Mouse (Mus musculus): Measurements from ENCODE around the gene Efl1. TPM values are rescaled to one million over a fixed set of nuclear protein-coding genes. Genes with fewer than 3 reads are reported as not detected.

Gene Efl1
- polyA plus RNA-seq, 1 experiment from 2014 or later = 21.0 TPM

- H3K4me1 ChIP-seq (ENCODE audit: control insufficient read depth in 2 of 2, insufficient read depth in 2 of 2, low read length in 2 of 2) = peaks cover 2 to 10% of the 10 kb centered on the region in 2 experiments; a peak in 3 of 4 replicates
- ATAC-seq (ENCODE audit: insufficient number of reproducible peaks, insufficient read depth, low FRiP score, low read depth) = peak; percentile 40; the same call in 1 of the 2 replicates
- H3K27ac ChIP-seq (replicated peaks in 1 of 2; ENCODE audit: control insufficient read depth in 1 of 2, insufficient read depth in 1 of 2, low read depth in 2 of 2, low read length in 2 of 2) = no peak overlapping the region
- no peaks in the 10 kb centered on the region for H3K27me3 ChIP-seq (ENCODE audit: control insufficient read depth, insufficient read depth, low read length)
- 18% methylated on average over 6 of the region's 6 CpGs for WGBS
- peak overlapping the region; percentile 72 for H3K4me2 ChIP-seq (ENCODE audit: low read length)
- H3K9me3 ChIP-seq (ENCODE audit: control insufficient read depth, low read length) = no peaks in the 10 kb centered on the region
- peak overlapping the region; percentile 72 to 79 for H3K4me3 ChIP-seq (ENCODE audit: control insufficient read depth in 1 of 2, insufficient read depth in 1 of 2, low read depth in 1 of 2, low read length in 2 of 2)
- peak overlapping the region; percentile 78 for H3K9ac ChIP-seq (ENCODE audit: low read length)
- peaks cover 12% of the 10 kb centered on the region for H3K36me3 ChIP-seq (ENCODE audit: control insufficient read depth, insufficient read depth, low read length)
Measured at GRCm38 (mm10) chr7:82649081-82649445, 649 bp downstream of the Efl1 start.

DNA sequence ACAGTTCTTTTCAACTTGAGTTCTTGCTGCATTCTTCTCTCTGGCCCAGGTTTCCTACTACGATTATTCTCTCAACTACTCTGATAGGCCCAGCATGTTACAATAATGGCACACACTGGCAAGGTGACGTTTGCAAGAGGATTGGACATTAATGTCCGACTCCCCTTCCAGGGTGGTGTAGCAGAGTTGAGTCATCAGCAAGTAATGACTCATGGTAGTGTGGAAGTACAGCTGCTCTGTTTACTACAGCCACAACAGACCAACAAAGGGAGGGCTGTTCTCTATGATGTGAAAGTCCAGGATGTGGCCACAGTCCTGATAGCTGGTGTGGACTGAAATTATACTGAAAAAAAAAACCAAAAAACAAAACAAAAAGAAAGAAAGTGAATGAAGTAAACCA, 16.2 kb downstream of the Efl1 start:
- no peak overlapping the region for H3K27ac ChIP-seq (replicated peaks in 1 of 2; ENCODE audit: control insufficient read depth in 1 of 2, insufficient read depth in 1 of 2, low read depth in 2 of 2, low read length in 2 of 2)
- no peaks in the 10 kb centered on the region for H3K27me3 ChIP-seq (ENCODE audit: control insufficient read depth, insufficient read depth, low read length)
- peaks cover 70% of the 10 kb centered on the region for H3K36me3 ChIP-seq (ENCODE audit: control insufficient read depth, insufficient read depth, low read length)
- WGBS = 66% methylated on average over 3 of the region's 3 CpGs
- ATAC-seq (ENCODE audit: insufficient number of reproducible peaks, insufficient read depth, low FRiP score, low read depth) = no peak
- no peak overlapping the region for H3K4me3 ChIP-seq (ENCODE audit: control insufficient read depth in 1 of 2, insufficient read depth in 1 of 2, low read depth in 1 of 2, low read length in 2 of 2)
- H3K9me3 ChIP-seq (ENCODE audit: control insufficient read depth, low read length) = no peaks in the 10 kb centered on the region
- no peaks in the 10 kb centered on the region; a peak in 1 of 4 replicates for H3K4me1 ChIP-seq (ENCODE audit: control insufficient read depth in 2 of 2, insufficient read depth in 2 of 2, low read length in 2 of 2)
- H3K4me2 ChIP-seq (ENCODE audit: low read length) = no peak overlapping the region
- H3K9ac ChIP-seq (ENCODE audit: low read length) = no peak overlapping the region

DNA sequence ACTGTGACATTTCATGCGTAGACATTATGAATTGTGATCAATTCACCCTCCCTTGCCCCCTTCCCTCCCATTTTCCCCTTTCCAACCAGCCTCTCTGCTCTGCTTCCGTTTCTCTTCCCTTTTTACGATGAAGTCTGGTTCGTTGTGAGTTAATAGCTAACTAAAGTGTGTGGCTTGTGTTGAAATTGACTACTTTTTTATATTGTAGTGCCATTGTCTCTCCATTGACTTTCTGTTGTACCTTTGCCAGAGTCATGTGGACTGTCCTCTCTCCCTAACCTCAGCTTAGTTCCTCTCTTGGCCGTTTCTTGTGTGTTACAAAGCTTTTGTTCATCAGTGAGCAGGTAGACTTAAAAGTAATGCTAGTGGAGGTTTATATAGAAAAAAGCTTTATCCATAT, 27.6 kb downstream of the Efl1 start:
- H3K9ac ChIP-seq (ENCODE audit: low read length) = no peak overlapping the region
- ATAC-seq (ENCODE audit: insufficient number of reproducible peaks, insufficient read depth, low FRiP score, low read depth) = no peak
- H3K9me3 ChIP-seq (ENCODE audit: control insufficient read depth, low read length) = no peaks in the 10 kb centered on the region
- H3K4me2 ChIP-seq (ENCODE audit: low read length) = no peak overlapping the region
- no peaks in the 10 kb centered on the region for H3K4me1 ChIP-seq (ENCODE audit: control insufficient read depth in 2 of 2, insufficient read depth in 2 of 2, low read length in 2 of 2)
- no peak overlapping the region for H3K27ac ChIP-seq (replicated peaks in 1 of 2; ENCODE audit: control insufficient read depth in 1 of 2, insufficient read depth in 1 of 2, low read depth in 2 of 2, low read length in 2 of 2)
- H3K27me3 ChIP-seq (ENCODE audit: control insufficient read depth, insufficient read depth, low read length) = no peaks in the 10 kb centered on the region
- WGBS = 88% methylated on average over 5 of the region's 5 CpGs
- H3K4me3 ChIP-seq (ENCODE audit: control insufficient read depth in 1 of 2, insufficient read depth in 1 of 2, low read depth in 1 of 2, low read length in 2 of 2) = no peak overlapping the region
- H3K36me3 ChIP-seq (ENCODE audit: control insufficient read depth, insufficient read depth, low read length) = peaks cover 68% of the 10 kb centered on the region

GRCm38 (mm10) chr7:82676834-82677233, 28.4 kb downstream of the Efl1 start:
- H3K4me3 ChIP-seq (ENCODE audit: control insufficient read depth in 1 of 2, insufficient read depth in 1 of 2, low read depth in 1 of 2, low read length in 2 of 2) = no peak overlapping the region
- no peaks in the 10 kb centered on the region for H3K9me3 ChIP-seq (ENCODE audit: control insufficient read depth, low read length)
- H3K9ac ChIP-seq (ENCODE audit: low read length) = no peak overlapping the region
- H3K27ac ChIP-seq (replicated peaks in 1 of 2; ENCODE audit: control insufficient read depth in 1 of 2, insufficient read depth in 1 of 2, low read depth in 2 of 2, low read length in 2 of 2) = no peak overlapping the region
- H3K4me2 ChIP-seq (ENCODE audit: low read length) = no peak overlapping the region
- WGBS = 79% methylated on average over 6 of the region's 6 CpGs
- no peak for ATAC-seq (ENCODE audit: insufficient number of reproducible peaks, insufficient read depth, low FRiP score, low read depth)
- H3K36me3 ChIP-seq (ENCODE audit: control insufficient read depth, insufficient read depth, low read length) = peaks cover 68% of the 10 kb centered on the region
- H3K27me3 ChIP-seq (ENCODE audit: control insufficient read depth, insufficient read depth, low read length) = no peaks in the 10 kb centered on the region
- no peaks in the 10 kb centered on the region for H3K4me1 ChIP-seq (ENCODE audit: control insufficient read depth in 2 of 2, insufficient read depth in 2 of 2, low read length in 2 of 2)

- no peak overlapping the region for H3K27ac ChIP-seq (replicated peaks in 1 of 2; ENCODE audit: control insufficient read depth in 1 of 2, insufficient read depth in 1 of 2, low read depth in 2 of 2, low read length in 2 of 2)
- no peaks in the 10 kb centered on the region for H3K4me1 ChIP-seq (ENCODE audit: control insufficient read depth in 2 of 2, insufficient read depth in 2 of 2, low read length in 2 of 2)
- 93% methylated on average over 5 of the region's 5 CpGs for WGBS
Measured at GRCm38 (mm10) chr7:82679901-82680300, 31.5 kb downstream of the Efl1 start.

GRCm38 (mm10) chr7:82688736-82689135, 40.3 kb downstream of the Efl1 start:
- no peaks in the 10 kb centered on the region for H3K27me3 ChIP-seq (ENCODE audit: control insufficient read depth, insufficient read depth, low read length)
- WGBS = 36% methylated on average over 3 of the region's 3 CpGs
- no peaks in the 10 kb centered on the region for H3K9me3 ChIP-seq (ENCODE audit: control insufficient read depth, low read length)
- no peak overlapping the region for H3K4me2 ChIP-seq (ENCODE audit: low read length)
- peaks cover 39% of the 10 kb centered on the region for H3K36me3 ChIP-seq (ENCODE audit: control insufficient read depth, insufficient read depth, low read length)
- no peak for ATAC-seq (ENCODE audit: insufficient number of reproducible peaks, insufficient read depth, low FRiP score, low read depth)
- no peak overlapping the region for H3K4me3 ChIP-seq (ENCODE audit: control insufficient read depth in 1 of 2, insufficient read depth in 1 of 2, low read depth in 1 of 2, low read length in 2 of 2)
- H3K27ac ChIP-seq (replicated peaks in 1 of 2; ENCODE audit: control insufficient read depth in 1 of 2, insufficient read depth in 1 of 2, low read depth in 2 of 2, low read length in 2 of 2) = no peak overlapping the region
- H3K9ac ChIP-seq (ENCODE audit: low read length) = no peak overlapping the region
- peaks cover 2 to 7% of the 10 kb centered on the region in 2 experiments; a peak in 1 of 4 replicates for H3K4me1 ChIP-seq (ENCODE audit: control insufficient read depth in 2 of 2, insufficient read depth in 2 of 2, low read length in 2 of 2)

More at GRCm38 (mm10) chr7:82679901-82680300, 31.5 kb downstream of the Efl1 start:
- H3K36me3 ChIP-seq (ENCODE audit: control insufficient read depth, insufficient read depth, low read length) = peaks cover 59% of the 10 kb centered on the region
- H3K4me3 ChIP-seq (ENCODE audit: control insufficient read depth in 1 of 2, insufficient read depth in 1 of 2, low read depth in 1 of 2, low read length in 2 of 2) = no peak overlapping the region
- H3K9ac ChIP-seq (ENCODE audit: low read length) = no peak overlapping the region
- H3K4me2 ChIP-seq (ENCODE audit: low read length) = no peak overlapping the region
- H3K27me3 ChIP-seq (ENCODE audit: control insufficient read depth, insufficient read depth, low read length) = no peaks in the 10 kb centered on the region
- H3K9me3 ChIP-seq (ENCODE audit: control insufficient read depth, low read length) = no peaks in the 10 kb centered on the region
- no peak for ATAC-seq (ENCODE audit: insufficient number of reproducible peaks, insufficient read depth, low FRiP score, low read depth)

GRCm38 (mm10) chr7:82691021-82691738, 42.8 kb downstream of the Efl1 start:
- H3K36me3 ChIP-seq (ENCODE audit: control insufficient read depth, insufficient read depth, low read length) = peaks cover 46% of the 10 kb centered on the region
- H3K4me1 ChIP-seq (ENCODE audit: control insufficient read depth in 2 of 2, insufficient read depth in 2 of 2, low read length in 2 of 2) = peaks cover 2 to 7% of the 10 kb centered on the region in 2 experiments; a peak in 1 of 4 replicates
- H3K27ac ChIP-seq (replicated peaks in 1 of 2; ENCODE audit: control insufficient read depth in 1 of 2, insufficient read depth in 1 of 2, low read depth in 2 of 2, low read length in 2 of 2) = peak overlapping the region; percentile 8 to 37; a peak in 1 of 4 replicates
- H3K4me2 ChIP-seq (ENCODE audit: low read length) = no peak overlapping the region
- H3K27me3 ChIP-seq (ENCODE audit: control insufficient read depth, insufficient read depth, low read length) = no peaks in the 10 kb centered on the region
- WGBS = 61% methylated on average over 6 of the region's 6 CpGs
- no peak overlapping the region for H3K4me3 ChIP-seq (ENCODE audit: control insufficient read depth in 1 of 2, insufficient read depth in 1 of 2, low read depth in 1 of 2, low read length in 2 of 2)
- H3K9ac ChIP-seq (ENCODE audit: low read length) = no peak overlapping the region
- no peaks in the 10 kb centered on the region for H3K9me3 ChIP-seq (ENCODE audit: control insufficient read depth, low read length)
- no peak for ATAC-seq (ENCODE audit: insufficient number of reproducible peaks, insufficient read depth, low FRiP score, low read depth)

GRCm38 (mm10) chr7:82697668-82698067, 49.3 kb downstream of the Efl1 start:
- peaks cover 82% of the 10 kb centered on the region for H3K36me3 ChIP-seq (ENCODE audit: control insufficient read depth, insufficient read depth, low read length)
- no peak overlapping the region for H3K27ac ChIP-seq (replicated peaks in 1 of 2; ENCODE audit: control insufficient read depth in 1 of 2, insufficient read depth in 1 of 2, low read depth in 2 of 2, low read length in 2 of 2)
- H3K9ac ChIP-seq (ENCODE audit: low read length) = no peak overlapping the region
- H3K27me3 ChIP-seq (ENCODE audit: control insufficient read depth, insufficient read depth, low read length) = no peaks in the 10 kb centered on the region
- H3K4me1 ChIP-seq (ENCODE audit: control insufficient read depth in 2 of 2, insufficient read depth in 2 of 2, low read length in 2 of 2) = no peaks in the 10 kb centered on the region
- H3K4me2 ChIP-seq (ENCODE audit: low read length) = no peak overlapping the region
- no peaks in the 10 kb centered on the region for H3K9me3 ChIP-seq (ENCODE audit: control insufficient read depth, low read length)
- H3K4me3 ChIP-seq (ENCODE audit: control insufficient read depth in 1 of 2, insufficient read depth in 1 of 2, low read depth in 1 of 2, low read length in 2 of 2) = no peak overlapping the region
- 75% methylated on average over 8 of the region's 8 CpGs for WGBS
- no peak for ATAC-seq (ENCODE audit: insufficient number of reproducible peaks, insufficient read depth, low FRiP score, low read depth)

Data from heart, embryonic 14.5 days (tissue).